Mouse (Mus musculus) adrenal gland, adult 10 weeks (tissue): Measurements from ENCODE around the gene Tmem233. TPM values are rescaled to one million over a fixed set of nuclear protein-coding genes. Genes with fewer than 3 reads are reported as not detected.

Source experiments
- polyA plus RNA-seq: library from polyadenylated mRNA; stranded (reverse); fragments of 350-450 nt; fragmentation: Illumina TruSeq; extraction: RNeasy Lipid Tissue Mini Kit (QIAGEN cat#74804); gene quantifications from one replicate; pipeline ENCODE4 v1.2.3, GENCODE M21; 2014; ENCODE audit warnings: low read depth, low replicate concordance

Tmem233 gene
- 1.0 TPM for polyA plus RNA-seq

GRCm38 (mm10) chr5:116083081-116083480, at the start of gene Tmem233:
Tmem233 (minus strand) TSS chr5:116083244.

GRCm38 (mm10) chr5:116024327-116024739, 58.7 kb downstream of the Tmem233 start, which contains the start of gene Prkab1:
Prkab1 (minus strand) TSS chr5:116024508.

Other genes with a start within 250 kb of the Tmem233 start
- 2.3 TPM for gene Cit, start 238.0 kb downstream of the Tmem233 start, polyA plus RNA-seq
- 15.2 TPM for gene Prkab1, start 58.7 kb downstream of the Tmem233 start, polyA plus RNA-seq
- not detected for gene Ccdc60, start 205.7 kb upstream of the Tmem233 start, polyA plus RNA-seq